Mouse (Mus musculus) midbrain, postnatal 0 days (tissue): ENCODE measurements at regions not wholly inside any gene's neighbourhood (a gene's known extent, or its start where the extent isn't known, plus 50 kb on each side); places are given as distances from the start of the nearest gene placed in this dataset.

ENCODE experiments used
- ATAC-seq: fragments of 200-750 bp; cut with Nextera tagmentation; 2 replicates; pipeline ENCODE4 v1.8.0; 2017; ENCODE audit warnings: moderate number of reproducible peaks, mild to moderate bottlenecking, moderate TSS enrichment, moderate library complexity; ENCODE audit not compliant: low FRiP score
- DNase-seq: peaks from one replicate; pipeline ENCODE4 v3.0.0-alpha.2; 2015; ENCODE audit warnings: low spot score
- H3K27ac ChIP-seq: fragments of 300-500 bp; sonication (generic); 2 replicates; pipeline ENCODE4 v1.5.1; 2014; ENCODE audit warnings: low read depth, mild to moderate bottlenecking, low read length, mixed read lengths
- H3K27me3 ChIP-seq: fragments of 300-500 bp; sonication (generic); 2 replicates; pipeline ENCODE4 v1.6.1; 2014; ENCODE audit warnings: low read length, control low read depth, mixed read lengths; ENCODE audit not compliant: insufficient read depth
- H3K36me3 ChIP-seq: fragments of 300-500 bp; sonication (generic); 2 replicates; pipeline ENCODE4 v1.6.1; 2014; ENCODE audit warnings: low read length, control low read depth, mixed read lengths; ENCODE audit not compliant: insufficient read depth
- H3K4me1 ChIP-seq: fragments of 300-500 bp; sonication (generic); 2 replicates; pipeline ENCODE4 v1.6.1; 2014; ENCODE audit warnings: mild to moderate bottlenecking, control low read depth, antibody characterized with exemption, low read length, mixed read lengths; ENCODE audit not compliant: insufficient read depth
- H3K4me2 ChIP-seq: fragments of 300-500 bp; sonication (generic); 2 replicates; pipeline ENCODE4 v1.6.1; 2014; ENCODE audit warnings: low read depth, mild to moderate bottlenecking, low read length, mixed read lengths; ENCODE audit not compliant: poor library complexity, severe bottlenecking
- H3K4me3 ChIP-seq: fragments of 300-500 bp; sonication (generic); 2 replicates; pipeline ENCODE4 v1.5.1; 2014; ENCODE audit warnings: low read depth, mild to moderate bottlenecking, low read length, moderate library complexity
- H3K9ac ChIP-seq: fragments of 300-500 bp; sonication (generic); replicated peaks from 2 replicates; pipeline ENCODE4 v1.6.1; 2014; ENCODE audit warnings: mild to moderate bottlenecking, low read length, moderate library complexity, mixed read lengths; ENCODE audit not compliant: poor library complexity, severe bottlenecking
- H3K9me3 ChIP-seq: fragments of 300-500 bp; sonication (generic); 2 replicates; pipeline ENCODE4 v1.6.1; 2016; ENCODE audit warnings: low read length, control low read depth
- CTCF ChIP-seq: IDR thresholded peaks from 2 replicates; pipeline ENCODE4 v1.5.1; 2016; ENCODE audit warnings: antibody characterized with exemption, mild to moderate bottlenecking
- WGBS: fragments of 180-500 bp; shearing (Covaris S2); extraction: QIAGEN DNeasy Blood & Tissue Kit; methylation state at CpG from one replicate; pipeline ENCODE4 v1.1.7; 2014; 5-methylcytosine and 5-hydroxymethylcytosine counted together

DNA sequence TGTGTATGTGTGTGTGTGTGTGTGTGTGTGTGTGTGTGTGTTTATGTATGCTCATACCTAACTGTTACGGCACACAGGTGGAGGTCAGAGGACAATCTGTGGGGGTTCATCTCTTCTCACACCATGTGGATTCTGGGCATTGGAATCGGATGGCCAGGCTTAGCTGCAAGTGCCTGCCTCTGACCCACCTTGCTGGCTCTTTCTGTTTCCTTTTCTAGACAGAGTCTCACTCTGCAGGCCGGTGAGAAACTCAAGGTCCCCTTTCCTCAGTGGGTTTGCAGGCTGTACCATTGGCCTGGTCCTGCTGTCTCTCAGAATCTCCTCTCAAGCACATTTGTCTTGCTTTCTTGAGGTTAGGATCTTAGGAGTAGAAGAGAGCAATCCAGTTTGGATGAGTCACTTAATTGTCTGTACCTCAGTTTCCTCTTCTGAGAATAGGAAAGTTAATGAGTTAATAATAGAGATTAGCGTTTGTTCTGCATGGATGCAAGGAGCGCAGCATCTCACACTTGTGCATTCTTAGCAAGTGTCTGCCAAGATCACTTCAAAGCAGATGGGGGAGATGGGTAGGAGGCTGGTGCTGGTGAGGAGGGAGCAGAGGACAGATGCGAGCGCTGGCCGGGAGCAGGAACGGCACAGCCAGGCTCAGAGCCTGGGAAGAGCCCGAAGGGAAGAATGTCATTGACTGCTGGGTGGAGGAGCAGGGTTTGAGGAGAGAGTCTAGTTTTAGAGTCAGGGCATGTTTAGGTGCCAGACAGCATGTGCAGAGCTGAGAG, 155.2 kb downstream of the Chst1 start:
- TF ChIP-seq CTCF = no peak
- Histone ChIP-seq H3K36me3 (no peaks in the 10 kb centered on the region), H3K4me1 (no peaks in the 10 kb centered on the region), H3K4me2 (no peak overlapping the region), H3K9me3 (no peaks in the 10 kb centered on the region), H3K27ac (no peak overlapping the region), H3K27me3 (no peaks in the 10 kb centered on the region), H3K9ac (no peak overlapping the region), H3K4me3 (no peak overlapping the region)
- 69% methylated on average over 10 of the region's 10 CpGs for WGBS
- DNase-seq = no peak
- no peak for ATAC-seq

GRCm38 (mm10) chr2:92756491-92756890, 157.0 kb downstream of the Chst1 start:
- 86% methylated on average over 1 of the region's 1 CpGs for WGBS
- TF ChIP-seq CTCF = no peak
- H3K4me3 ChIP-seq = no peak overlapping the region

GRCm38 (mm10) chr2:92758775-92759174, 156.1 kb upstream of the Syt13 start:
- ATAC-seq (no peak), DNase-seq (no peak)
- no peak overlapping the region for H3K4me2 ChIP-seq
- no peak for TF ChIP-seq CTCF
- H3K27ac ChIP-seq = no peak overlapping the region
- H3K27me3 ChIP-seq = no peaks in the 10 kb centered on the region
- no peaks in the 10 kb centered on the region for H3K4me1 ChIP-seq
- no peaks in the 10 kb centered on the region for H3K36me3 ChIP-seq
- no peak overlapping the region for H3K9ac ChIP-seq
- 76% methylated on average over 3 of the region's 3 CpGs for WGBS
- no peaks in the 10 kb centered on the region for H3K9me3 ChIP-seq
- H3K4me3 ChIP-seq = no peak overlapping the region

More at GRCm38 (mm10) chr2:92756491-92756890, 157.0 kb downstream of the Chst1 start:
- Histone ChIP-seq H3K9me3 (no peaks in the 10 kb centered on the region), H3K36me3 (no peaks in the 10 kb centered on the region), H3K9ac (no peak overlapping the region), H3K27ac (no peak overlapping the region), H3K4me2 (no peak overlapping the region), H3K27me3 (no peaks in the 10 kb centered on the region), H3K4me1 (no peaks in the 10 kb centered on the region)
- no peak for ATAC-seq
- no peak for DNase-seq

DNA sequence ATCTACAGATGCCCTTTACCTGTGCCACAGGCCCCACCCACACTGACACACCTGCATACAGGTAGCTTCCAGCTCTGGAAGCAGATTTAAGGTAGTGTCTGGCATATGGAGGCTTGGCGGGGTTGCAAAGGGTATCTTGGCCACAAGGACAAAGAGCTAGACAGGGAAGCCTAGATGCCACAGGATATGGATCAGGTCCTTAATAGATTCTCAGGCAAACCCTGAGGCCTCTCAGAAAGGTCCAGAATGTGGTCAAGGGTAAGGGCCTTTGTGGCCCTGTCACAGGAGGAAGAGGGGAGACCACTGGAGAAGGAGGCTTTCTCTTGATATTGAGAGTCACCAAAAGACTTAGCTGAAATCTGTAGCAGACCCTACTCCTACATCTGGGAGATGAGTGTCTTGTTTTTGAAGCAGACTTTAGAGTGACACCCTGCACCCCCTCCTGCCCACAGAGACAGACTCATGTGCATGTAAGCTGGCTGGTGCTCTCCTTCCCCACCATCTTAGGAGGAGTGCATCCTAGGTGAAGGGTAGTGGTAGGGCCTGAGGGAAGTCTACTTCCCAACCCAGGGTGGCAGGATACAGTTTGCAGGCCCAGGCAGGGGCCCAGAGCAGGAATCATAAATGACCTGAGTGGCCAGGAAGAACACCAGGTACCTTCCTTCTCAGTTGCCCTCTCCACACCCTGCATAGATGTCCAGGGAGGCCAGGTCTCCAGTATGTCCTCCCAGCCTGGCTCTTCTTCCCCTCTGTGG, 150.8 kb upstream of the Syt13 start:
- Histone ChIP-seq H3K9ac (no peak overlapping the region), H3K27me3 (no peaks in the 10 kb centered on the region), H3K27ac (no peak overlapping the region), H3K4me1 (no peaks in the 10 kb centered on the region), H3K4me2 (no peak overlapping the region), H3K4me3 (no peak overlapping the region), H3K9me3 (no peaks in the 10 kb centered on the region), H3K36me3 (no peaks in the 10 kb centered on the region)
- ATAC-seq (no peak), DNase-seq (no peak)
- TF ChIP-seq CTCF = no peak
- 100% methylated on average over 1 of the region's 1 CpGs for whole genome bisulfite sequencing

GRCm38 (mm10) chr2:92767476-92768005, 147.4 kb upstream of the Syt13 start:
- no peak overlapping the region for H3K4me2 ChIP-seq
- TF ChIP-seq CTCF = no peak
- no peaks in the 10 kb centered on the region for H3K27me3 ChIP-seq
- no peaks in the 10 kb centered on the region for H3K4me1 ChIP-seq
- 91% methylated on average over 5 of the region's 5 CpGs for WGBS
- ATAC-seq (no peak), DNase-seq (no peak)
- H3K9ac ChIP-seq = no peak overlapping the region
- H3K36me3 ChIP-seq = no peaks in the 10 kb centered on the region
- H3K9me3 ChIP-seq = no peaks in the 10 kb centered on the region; the same call in 1 of the 2 replicates
- H3K4me3 ChIP-seq = no peak overlapping the region
- H3K27ac ChIP-seq = no peak overlapping the region

DNA sequence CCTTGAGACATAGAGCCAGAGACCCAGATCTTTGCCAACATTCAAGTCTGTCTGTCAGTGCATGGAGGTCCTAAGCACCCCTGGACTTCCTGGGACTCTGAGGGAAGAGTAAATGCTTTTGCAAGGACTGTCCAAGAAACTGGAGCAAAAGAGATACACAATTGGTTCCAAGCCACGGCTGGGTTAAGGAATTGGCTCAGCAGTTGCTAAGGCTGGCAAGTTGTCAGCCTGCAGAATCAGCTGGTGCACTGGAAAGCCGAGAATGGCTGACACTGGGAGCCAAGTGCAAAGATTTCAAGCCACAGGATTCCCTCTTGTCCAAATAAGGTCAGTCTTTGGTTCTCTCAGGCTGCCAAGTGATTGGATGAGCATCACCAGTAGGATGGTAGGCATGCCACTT, 146.8 kb upstream of the Syt13 start:
- H3K36me3 ChIP-seq = no peaks in the 10 kb centered on the region
- 56% methylated on average over 2 of the region's 2 CpGs for WGBS
- H3K9me3 ChIP-seq = no peaks in the 10 kb centered on the region; the same call in 1 of the 2 replicates
- no peak for TF ChIP-seq CTCF
- H3K9ac ChIP-seq = no peak overlapping the region
- H3K27ac ChIP-seq = no peak overlapping the region
- no peaks in the 10 kb centered on the region for H3K27me3 ChIP-seq
- H3K4me1 ChIP-seq = no peaks in the 10 kb centered on the region
- no peak overlapping the region for H3K4me2 ChIP-seq
- peak; percentile 74 for DNase-seq
- no peak for ATAC-seq
- no peak overlapping the region for H3K4me3 ChIP-seq
